Mouse (Mus musculus) G1E-ER4 (cell line): ENCODE results near the gene Disc1. TPM values are rescaled to one million over a fixed set of nuclear protein-coding genes. Genes with fewer than 3 reads are reported as not detected.

ENCODE experiments used
- GATA1 ChIP-seq: IDR thresholded peaks from one replicate; pipeline ENCODE4 v1.8.0; 2012; ENCODE audit warnings: low read length, inconsistent platforms
- polyA plus RNA-seq: library from polyadenylated mRNA; stranded (reverse); fragments of >175 nt; gene quantifications from 2 replicates; pipeline ENCODE4 v1.2.3, GENCODE M21; 2012

Disc1 gene
- polyA plus RNA-seq, 1 experiment, result not detected

DNA sequence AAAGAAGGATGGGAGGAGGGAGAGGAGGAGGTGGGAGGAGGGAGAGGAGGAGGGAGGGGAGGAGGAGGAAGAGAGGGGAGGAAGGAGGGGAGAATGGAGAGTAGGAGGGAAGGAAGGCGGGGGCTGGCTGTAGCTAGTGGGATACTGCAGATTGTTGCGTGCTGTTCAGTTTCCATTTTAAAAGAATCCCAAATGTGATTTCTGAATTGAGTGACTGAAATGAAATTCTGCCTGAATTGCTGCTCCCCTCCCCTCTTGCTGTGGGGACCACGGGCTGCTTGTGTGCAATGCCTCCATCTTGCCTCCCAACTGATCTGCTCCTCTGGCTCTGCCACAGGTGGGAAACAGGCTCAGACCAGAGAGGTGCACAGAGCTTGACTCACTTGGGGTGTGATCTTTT is 153.0 kb downstream of the Disc1 start:
- TF ChIP-seq GATA1, result no peak

DNA sequence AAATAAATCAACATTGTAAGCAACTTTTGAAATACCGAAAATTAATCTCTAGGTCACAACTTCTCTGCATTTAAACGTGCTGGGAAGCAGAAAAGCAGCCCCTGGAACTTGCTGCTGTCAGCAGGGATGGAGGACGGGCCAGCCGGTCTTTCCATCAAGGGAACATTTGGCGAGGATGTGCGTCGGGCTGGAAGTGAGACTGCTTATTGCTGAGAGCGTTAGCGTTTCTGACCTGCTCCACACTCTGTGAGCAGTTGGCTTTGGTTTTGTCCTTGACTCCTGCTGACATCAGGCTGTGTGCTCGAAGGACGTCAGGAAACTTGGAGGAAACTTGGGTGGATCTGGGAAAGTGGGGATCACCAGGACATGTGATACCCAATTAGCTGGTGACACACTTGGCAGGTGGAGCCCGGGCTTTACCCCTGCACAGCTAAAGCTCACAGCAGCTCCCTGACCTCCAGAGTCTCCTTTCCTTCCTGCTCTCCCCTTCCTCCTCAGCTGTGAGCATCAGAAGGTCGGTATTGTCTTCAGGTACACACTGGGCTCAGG is 158.7 kb downstream of the Disc1 start:
- TF ChIP-seq GATA1, result no peak

DNA sequence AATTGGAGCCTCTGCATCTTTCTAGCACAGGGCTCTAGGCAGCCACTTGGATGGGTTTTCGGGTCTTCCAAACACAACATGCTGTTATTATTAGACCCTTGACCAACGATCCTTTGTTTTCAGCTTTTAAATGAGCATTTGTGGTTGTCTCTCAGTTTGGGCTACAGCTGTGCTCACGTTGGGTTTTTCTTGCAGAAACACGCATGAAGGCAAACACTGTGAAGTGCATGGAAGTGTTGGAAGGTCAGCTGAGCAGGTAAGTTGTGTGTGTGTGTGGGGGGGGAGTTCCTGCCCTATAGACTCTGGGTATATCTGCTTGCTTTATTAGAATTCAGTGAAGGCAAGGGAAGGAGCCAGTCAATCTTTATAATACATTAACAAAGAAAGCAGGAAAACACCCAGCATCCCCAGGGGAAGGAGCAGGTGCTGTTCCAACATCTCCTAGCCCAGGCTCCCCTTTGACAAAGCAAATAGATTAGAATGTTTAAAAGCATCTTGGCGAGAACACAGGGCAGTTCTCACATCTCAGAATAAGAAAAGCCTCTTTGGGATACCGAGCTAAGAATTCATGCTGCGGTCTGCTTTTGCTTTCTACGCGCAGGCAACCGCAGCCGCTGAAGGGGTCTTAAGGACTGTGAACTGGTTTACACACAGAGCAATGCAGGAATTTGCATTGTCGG is 164.0 kb downstream of the Disc1 start:
- TF ChIP-seq GATA1, result no peak

DNA sequence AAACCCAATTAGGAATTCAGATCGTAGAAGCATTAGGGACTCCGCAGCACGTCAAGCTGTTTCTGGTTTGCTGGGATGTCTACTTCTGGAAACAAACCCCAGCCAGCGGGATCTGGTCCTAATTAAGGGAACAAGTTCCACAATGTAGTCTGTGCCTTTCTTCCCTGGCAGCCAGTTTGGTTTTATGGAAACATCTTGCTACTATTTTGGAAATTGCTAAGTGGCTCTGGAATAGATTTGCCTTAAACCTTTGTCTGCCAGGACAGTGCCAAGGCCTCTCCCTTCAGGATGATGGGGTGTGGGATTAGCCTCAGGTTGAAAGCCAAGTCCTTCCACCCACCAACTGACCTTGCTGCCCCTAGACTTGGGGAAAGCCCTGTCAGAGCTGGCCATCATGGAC is 164.7 kb downstream of the Disc1 start:
- TF ChIP-seq GATA1, result no peak

DNA sequence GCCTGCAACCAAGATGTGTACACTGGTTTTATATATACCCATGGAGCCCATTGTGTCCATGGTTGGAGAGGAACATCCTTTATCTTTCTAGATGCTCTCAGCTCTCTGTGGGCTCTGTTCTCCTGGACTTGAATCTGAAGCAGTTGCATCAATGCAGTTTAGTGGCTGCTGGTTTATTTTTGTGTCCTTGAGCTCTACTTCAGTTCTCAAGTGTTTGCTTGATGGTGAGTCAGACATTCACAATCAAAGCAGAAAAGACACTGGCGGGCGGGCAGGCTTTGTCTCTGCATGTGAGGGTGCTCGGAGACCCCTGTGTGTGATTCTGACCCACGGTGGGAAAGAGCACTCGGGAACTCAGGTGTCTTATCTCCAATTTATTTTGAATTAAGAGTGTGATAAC is 166.6 kb downstream of the Disc1 start:
- TF ChIP-seq GATA1, result no peak

DNA sequence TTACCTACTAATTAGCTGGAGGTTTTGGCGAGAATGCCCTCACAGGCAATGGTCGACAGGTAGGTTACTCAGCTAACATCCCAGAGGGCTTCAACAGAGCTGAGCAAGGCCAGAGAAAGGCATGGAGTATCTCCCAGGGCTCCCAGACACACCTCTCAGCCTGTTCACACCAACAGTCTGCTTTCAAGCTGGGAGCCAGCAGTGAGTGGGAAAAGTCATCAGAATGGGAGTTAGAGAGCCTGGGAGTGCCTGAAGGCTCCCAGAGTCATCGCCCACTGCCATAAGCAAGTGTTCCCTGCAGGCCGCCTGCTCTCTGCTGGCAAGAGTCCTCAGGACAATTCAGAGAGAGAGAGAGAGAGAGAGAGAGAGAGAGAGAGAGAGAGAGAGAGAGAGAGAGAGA is 167.1 kb downstream of the Disc1 start:
- no peak for TF ChIP-seq GATA1

DNA sequence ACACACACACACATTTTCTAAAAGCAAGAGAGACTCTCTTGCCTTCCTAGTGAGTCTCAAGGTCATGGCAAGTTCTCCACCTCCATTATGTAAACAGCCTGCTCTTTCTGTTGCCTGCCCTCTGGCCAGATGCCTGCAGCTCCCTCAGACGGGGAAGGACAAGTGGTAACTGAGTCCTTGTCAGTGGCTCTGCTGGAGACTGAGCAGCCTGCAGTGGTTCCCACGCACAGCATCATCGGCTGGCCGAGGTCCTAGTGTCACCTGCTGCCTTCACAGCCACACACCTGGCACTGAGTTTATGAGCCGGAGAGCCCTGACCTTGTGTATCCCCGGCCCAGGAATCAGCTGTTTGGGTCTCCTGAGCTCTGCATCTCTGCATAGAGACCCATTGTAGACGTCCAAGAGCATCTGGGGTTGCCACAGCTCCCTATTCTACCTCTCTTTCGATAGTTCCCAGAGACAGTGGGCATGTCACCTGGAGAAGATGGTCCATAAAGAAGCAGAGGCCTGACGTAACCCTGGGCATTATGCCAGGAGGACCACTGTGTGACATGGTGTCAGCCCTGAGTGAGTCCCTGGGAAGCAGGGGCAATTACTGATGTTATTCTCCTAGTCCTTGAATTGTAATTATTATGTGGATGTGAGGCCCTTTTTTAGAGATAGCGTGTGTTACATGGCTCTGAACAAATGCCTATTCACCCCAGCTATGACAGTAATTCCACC is 169.2 kb downstream of the Disc1 start:
- TF ChIP-seq GATA1, result no peak

DNA sequence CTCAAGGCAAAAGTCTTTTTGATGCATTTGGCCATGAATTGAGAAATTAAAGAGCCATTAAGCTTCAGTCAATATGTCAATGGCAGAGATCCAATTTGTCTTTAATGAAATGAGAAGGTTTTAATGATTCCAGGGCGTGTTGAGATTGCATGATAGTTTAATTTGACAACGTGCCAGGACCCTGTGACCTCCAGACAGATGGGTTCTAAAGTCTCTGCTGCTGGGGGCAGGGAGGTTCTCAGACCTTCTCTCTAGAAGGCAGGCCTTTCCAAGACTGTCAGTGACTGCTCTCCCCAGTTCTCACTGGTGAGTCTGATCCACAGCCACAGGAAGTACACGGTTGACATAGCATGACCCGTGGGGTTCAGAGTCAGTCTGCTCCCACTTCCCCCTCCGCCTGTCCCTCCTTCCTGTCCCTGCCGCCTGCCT is 170.3 kb downstream of the Disc1 start:
- TF ChIP-seq GATA1, result no peak

DNA sequence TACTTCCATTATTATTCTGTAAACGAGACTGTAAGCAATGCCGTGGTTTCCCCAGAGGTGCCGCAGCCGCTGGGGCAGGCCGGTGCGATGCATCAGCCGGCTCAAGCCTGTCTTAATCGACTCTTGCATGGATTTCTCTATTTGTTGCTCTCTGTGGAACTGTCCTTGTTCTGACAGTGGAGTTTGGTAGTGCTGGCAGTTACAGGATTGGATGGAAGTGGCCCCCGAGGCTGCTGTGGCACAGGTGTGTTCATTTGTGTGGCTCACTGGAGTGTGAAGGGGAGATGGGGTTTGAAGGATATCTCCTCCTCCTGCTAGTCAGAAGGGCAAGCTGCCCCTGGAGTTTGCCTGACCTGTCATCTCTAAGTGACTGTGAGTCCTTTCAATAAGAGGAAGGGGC is 171.3 kb downstream of the Disc1 start:
- no peak for TF ChIP-seq GATA1

DNA sequence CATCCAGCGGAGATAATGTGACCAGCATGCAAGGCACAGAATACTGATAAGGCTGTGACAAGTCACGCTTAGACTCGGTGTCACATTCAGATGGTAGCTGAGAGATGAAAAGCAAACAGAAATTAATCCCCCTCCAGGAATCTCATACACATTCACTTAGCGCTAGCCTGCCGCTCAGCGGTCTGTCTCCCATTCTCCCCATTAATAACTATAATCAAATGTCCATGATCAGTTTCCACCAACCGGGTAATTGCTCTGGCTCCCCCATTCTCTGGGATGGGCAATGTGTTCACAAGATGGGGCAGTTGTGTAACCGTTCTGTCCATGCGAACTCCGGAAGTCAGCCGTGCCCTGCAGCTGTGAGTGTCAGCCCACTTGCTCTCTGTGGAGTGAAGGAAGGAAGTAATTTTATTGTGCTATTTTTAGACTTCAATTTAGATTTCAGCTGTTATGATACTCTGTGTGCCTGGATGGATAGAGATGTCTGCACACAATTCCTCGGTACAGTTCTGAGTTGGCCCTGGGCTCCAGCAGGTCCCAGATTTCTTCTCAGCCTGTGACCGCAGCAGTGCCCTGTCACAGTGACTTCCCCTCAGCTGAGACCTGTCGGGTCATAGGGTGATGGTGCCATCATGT is 173.1 kb downstream of the Disc1 start:
- no peak for TF ChIP-seq GATA1

DNA sequence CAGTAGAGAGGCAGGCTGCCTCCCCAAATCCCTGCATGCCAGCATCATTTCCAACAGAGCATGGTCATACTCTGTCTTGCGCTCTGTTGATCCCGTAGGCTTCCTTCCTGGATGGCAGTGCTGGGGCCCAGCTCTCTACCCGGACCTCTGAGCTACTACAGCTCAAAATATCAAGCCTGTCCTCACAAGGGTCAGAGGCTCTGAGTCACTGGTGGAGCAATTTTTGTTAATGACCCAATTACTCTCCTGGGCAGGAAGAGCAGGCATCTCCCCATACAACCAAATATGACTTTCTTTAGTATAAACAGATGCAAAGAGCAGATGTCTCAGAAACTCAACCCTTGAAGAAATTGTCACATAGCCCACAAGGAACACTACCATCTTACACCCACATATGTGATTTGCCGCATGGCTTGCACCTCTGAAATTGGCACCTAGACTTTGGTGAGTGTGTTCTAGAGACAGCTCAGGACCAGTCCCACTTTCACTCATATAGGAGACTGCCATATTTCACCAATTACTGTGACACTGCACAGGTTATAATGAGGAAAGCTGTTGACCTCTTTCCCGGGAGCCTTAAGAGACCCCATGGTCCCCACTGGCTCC is 176.6 kb downstream of the Disc1 start:
- no peak for TF ChIP-seq GATA1

DNA sequence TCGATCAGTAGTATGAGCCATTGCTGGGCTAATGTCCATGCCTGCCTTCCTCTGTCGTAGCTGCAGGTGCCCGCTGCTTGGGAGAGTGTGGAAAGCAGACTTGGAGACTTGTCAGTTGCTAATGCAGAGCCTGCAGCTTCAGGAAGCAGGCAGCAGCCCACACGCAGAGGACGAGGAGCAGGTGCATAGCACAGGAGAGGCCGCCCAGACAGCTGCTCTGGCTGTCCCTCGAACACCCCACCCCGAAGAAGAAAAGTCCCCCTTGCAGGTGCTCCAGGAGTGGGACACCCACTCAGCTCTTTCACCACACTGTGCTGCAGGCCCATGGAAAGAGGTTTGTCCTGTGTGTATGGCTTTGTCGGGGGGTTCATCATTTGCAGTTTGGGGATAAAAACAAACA is 178.7 kb downstream of the Disc1 start:
- TF ChIP-seq GATA1, result no peak

DNA sequence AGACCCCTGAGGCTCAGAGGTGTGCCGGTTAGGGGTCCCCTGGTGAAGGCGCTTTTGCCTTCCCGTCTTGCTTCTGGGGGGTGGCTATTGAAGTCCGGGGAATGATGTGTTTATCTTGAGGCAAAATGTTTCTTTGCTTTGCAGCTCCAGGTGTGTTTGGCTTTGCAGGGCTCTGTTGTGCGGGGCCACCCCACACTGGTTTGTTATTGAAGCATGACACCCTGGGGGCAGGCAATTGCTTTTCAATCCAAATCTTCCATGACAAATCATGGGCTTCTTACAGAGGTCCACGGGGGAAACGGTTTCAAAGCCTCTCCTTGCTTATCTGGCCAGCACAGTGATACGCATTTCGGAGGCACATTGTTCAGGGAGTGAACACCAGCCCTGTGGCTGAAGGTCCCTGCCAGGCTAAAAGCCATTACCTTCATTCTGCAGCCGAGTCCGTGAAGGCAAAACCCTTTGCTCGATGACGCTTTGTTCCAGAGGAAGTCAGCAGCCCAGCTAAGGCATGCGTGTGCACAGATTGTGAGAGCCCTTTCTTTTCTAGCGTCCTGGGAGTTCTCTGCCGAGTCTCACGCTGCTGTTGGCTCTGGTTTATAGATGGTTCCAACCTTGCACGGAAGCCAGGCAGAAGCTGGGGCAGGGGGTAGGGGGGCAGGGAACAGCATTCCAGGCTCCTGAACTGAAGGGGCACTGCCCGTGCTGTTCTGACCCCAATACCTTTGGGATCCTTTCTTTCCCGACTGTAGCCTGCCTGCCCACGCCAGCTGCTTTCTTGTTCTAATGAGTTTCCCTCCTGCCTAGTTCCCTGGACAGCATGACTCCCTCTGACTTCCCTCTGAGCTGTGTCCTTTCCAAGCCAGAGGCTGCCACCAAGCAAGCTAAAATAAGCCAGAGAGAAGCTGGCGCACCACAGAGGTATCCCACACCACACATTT is 182.2 kb downstream of the Disc1 start:
- TF ChIP-seq GATA1, result no peak

DNA sequence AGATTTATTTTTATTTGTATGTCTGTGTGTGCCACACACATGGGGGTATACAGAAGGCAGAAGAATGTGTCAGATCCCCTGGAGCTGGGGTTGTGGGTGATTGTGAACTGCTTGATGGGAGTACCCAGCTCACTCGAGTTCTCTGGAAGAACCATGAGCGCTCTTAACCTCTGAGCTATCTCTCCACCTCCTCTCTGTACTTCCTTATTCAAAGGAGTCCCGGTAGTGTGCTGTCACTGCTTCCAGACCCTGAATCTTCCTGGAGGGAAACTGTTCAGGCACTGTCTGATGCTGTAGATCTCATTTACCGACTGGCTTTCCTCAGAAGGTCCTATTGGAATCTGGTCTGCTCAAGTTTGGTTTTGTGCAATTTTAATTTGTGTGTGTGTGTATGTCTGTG is 186.8 kb downstream of the Disc1 start:
- no peak for TF ChIP-seq GATA1

DNA sequence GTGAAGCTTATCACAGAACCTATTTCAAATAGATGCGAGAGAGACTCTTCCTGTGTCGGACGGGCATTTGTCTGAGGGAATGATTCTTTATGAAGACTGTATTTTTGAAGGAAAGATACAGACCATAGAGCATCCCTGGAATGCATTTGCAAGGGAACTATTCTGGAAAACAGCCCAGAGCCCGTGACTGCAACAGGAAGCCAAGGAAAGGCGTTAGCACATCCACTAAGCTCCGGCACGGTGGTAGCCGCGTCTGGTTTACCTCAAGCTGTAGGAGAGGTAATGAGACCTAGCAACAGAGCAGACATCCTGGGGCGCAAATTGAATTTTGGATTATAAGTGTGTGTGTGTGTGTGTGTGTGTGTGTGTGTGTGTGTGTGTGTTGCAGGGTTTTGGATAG is 188.4 kb downstream of the Disc1 start:
- no peak for TF ChIP-seq GATA1
